Mouse (Mus musculus) right cerebral cortex, postnatal 10 days (tissue): ENCODE data around the gene Rhox11.
"Not testable (repeated sequence)": the region's sequence is repeated elsewhere in the genome, so short reads cannot be mapped to it uniquely, and the experiment has no call there.

Experiments
- DNase-seq, 2 experiments: peaks; one replicate each; pipeline ENCODE4 v3.0.0; 2021; ENCODE audit warnings: low spot score in 2 of 2

The Rhox11 gene

GRCm38 (mm10) chrX:38085041-38085440, at the start of gene Rhox11:
Rhox11 (minus strand) TSS chrX:38085141.
- no peak for DNase-seq

- DNase-seq, result no peak
These were observed 36.5 kb upstream of the Rhox11 start for GRCm38 (mm10) chrX:38121478-38121877.

GRCm38 (mm10) chrX:38120982-38121381, 36.0 kb upstream of the Rhox11 start, which contains the start of gene Rhox13:
Rhox13 (plus strand) TSS chrX:38121219.
- no peak for DNase-seq

GRCm38 (mm10) chrX:38110807-38111206, 25.9 kb upstream of the Rhox11 start, which contains the start of gene Rhox12:
Rhox12 (minus strand) TSS chrX:38110907.
- DNase-seq, result no peak

- DNase-seq, result peak; percentile 41 to 65
These were observed 715 bp downstream of the Rhox11 start for GRCm38 (mm10) chrX:38084226-38084625.

- no peak for DNase-seq
These were observed 18.8 kb downstream of the Rhox11 start, which contains the start of gene Rhox10 for GRCm38 (mm10) chrX:38066175-38066574. Rhox10 (plus strand) TSS chrX:38066475.

GRCm38 (mm10) chrX:38061544-38061943, 23.4 kb downstream of the Rhox11 start:
- DNase-seq, result peak in 1 of 2 experiments; percentile 23

GRCm38 (mm10) chrX:38043014-38043413, 41.9 kb downstream of the Rhox11 start, which contains the start of gene Btg1-ps2:
Btg1-ps2 (minus strand) TSS chrX:38043114.
- not testable (repeated sequence) for DNase-seq

- no peak for DNase-seq
These were observed 45.3 kb downstream of the Rhox11 start for GRCm38 (mm10) chrX:38039666-38040065.

- no peak for DNase-seq
These were observed 51.1 kb downstream of the Rhox11 start for GRCm38 (mm10) chrX:38033841-38034240.
